Mouse (Mus musculus) embryonic facial prominence, embryonic 10.5 days (tissue): Measurements from ENCODE around the gene Kantr. TPM values are rescaled to one million over a fixed set of nuclear protein-coding genes. Genes with fewer than 3 reads are reported as not detected.
A peak's percentile ranks its signal among the peaks of the same experiment; 100 is the strongest.

Source experiments
- DNase-seq: peaks from one replicate; pipeline ENCODE4 v3.0.0-alpha.2; 2017; ENCODE audit warnings: low spot score
- H3K27ac ChIP-seq: fragments of 300-500 bp; sonication (generic); replicated peaks from 2 replicates; pipeline ENCODE4 v1.5.1; 2016; ENCODE audit warnings: mild to moderate bottlenecking
- H3K27me3 ChIP-seq: fragments of 300-500 bp; sonication (generic); replicated peaks from 2 replicates; pipeline ENCODE4 v1.6.1; 2016; ENCODE audit warnings: low read depth, mild to moderate bottlenecking; ENCODE audit not compliant: poor library complexity, severe bottlenecking
- H3K36me3 ChIP-seq: fragments of 300-500 bp; sonication (generic); replicated peaks from 2 replicates; pipeline ENCODE4 v1.6.1; 2016; ENCODE audit warnings: mild to moderate bottlenecking, moderate library complexity
- H3K4me1 ChIP-seq: fragments of 300-500 bp; sonication (generic); 2 replicates; pipeline ENCODE4 v1.6.1; 2016
- H3K4me3 ChIP-seq: fragments of 300-500 bp; sonication (generic); 2 replicates; pipeline ENCODE4 v1.5.1; 2016; ENCODE audit warnings: mild to moderate bottlenecking, moderate library complexity
- H3K9me3 ChIP-seq: fragments of 300-500 bp; sonication (generic); 2 replicates; pipeline ENCODE4 v1.6.1; 2016; ENCODE audit warnings: mild to moderate bottlenecking
- WGBS: fragments of 180-500 bp; shearing (Covaris S2); methylation state at CpG from one replicate; pipeline ENCODE4 v1.1.7; 2016; 5-methylcytosine and 5-hydroxymethylcytosine counted together
- polyA plus RNA-seq: library from polyadenylated mRNA; unstranded; fragments of >200 nt; fragmentation: Nextera tagmentation; extraction: Ambion mirVana; gene quantifications from 2 replicates; pipeline ENCODE4 v1.2.1, GENCODE M21; 2016

Gene Kantr
- 20.8 and 22.5 TPM in 2 replicates for polyA plus RNA-seq

DNA sequence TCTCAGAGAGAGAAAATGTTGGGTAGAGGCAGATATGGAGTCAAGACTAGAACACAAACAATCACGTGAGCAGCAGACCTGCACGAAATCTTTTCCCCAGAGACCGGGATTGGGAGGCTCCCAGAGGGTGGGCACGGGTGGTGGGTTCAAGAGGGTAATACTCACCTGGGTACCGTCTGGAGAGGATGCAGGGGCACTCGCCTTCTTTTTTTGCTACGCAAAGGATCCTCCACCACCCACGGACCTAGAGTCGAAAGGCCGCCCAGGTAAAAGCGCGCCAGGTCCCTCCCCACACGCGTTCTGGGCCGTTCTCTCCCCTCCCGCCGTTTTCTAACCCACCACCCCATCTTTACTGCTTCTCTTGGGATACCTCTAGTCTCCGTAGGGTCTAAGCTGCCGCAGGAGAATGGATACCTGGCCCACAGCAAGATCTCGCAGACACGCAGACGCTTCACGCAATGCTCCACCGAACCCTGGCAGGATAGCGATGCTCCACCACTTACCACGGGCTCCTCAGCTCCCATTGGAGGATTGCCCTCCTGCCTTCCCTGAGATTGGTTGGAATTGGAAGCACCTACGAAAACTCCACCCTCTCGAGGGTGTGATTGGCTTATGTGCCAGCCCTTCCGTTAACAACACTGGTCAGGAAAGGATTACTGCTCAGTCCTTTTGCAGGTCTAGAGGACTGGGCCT lies at the start of gene Kantr:
Gene Kantr, minus strand, starts transcription at position 500 of the 693 bp plus-strand sequence.
- no peaks in the 10 kb centered on the region for H3K9me3 ChIP-seq
- H3K27me3 ChIP-seq, result peaks cover 98% of the 10 kb centered on the region
- peaks cover 4% of the 10 kb centered on the region; the same call in 1 of the 2 replicates for H3K4me1 ChIP-seq
- peak within 1 kb of the TSS; percentile 86 for H3K27ac ChIP-seq
- H3K4me3 ChIP-seq, result peak within 1 kb of the TSS; percentile 69
- WGBS, result 16% methylated on average over 29 of the region's 29 CpGs
- peak; percentile 79 for DNase-seq
- H3K36me3 ChIP-seq, result no peaks in the 10 kb centered on the region

DNA sequence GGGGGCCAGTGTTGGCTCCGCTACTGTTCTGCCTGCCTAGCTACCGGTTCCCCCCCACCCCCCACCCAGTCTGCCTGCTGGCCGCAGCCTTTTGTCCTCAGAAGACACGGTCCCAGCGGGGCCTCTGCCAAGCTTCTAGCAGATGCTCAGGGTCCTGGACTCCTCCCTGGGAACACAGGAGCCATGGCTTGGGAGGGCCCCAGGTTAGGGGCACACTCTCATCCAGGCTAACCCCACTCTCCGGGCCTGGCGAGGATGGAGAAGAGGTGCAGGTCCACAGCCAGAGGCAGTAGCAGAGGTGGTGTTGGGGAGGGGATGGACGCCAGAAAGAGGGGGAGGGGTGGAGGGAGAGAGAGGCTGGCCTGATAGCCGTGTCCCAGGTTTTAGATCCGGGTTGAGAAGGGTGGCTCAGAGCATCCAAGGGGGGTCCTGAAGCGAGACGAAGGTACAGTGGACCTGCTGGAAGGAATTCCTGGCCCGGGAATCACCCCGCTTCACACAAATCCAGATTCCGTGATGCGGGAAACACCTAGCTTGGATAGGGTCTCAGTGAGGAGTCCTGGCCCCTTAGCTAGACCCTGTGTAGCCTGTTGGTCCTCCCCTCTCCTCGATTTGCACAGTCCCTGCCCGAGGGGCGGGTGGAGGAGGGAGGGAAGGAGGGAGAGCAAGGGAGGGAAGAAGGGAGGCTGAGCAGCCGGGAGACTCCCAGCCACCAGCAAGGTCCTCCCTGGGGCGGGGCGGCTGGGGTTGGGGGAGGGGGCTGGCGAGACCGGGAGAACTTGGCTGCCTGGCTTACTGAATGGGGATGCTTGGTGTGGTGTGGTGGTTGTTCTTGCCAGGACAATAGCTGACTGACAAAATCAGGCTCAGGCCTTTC lies 41.3 kb upstream of the Kantr start, which contains the start of gene Gpr173:
Gene Gpr173, minus strand, starts transcription at position 308 of the 877 bp plus-strand sequence.
- Histone ChIP-seq H3K27ac (peak within 1 kb of the TSS; percentile 91), H3K4me1 (peaks cover 19% of the 10 kb centered on the region), H3K4me3 (peak within 1 kb of the TSS; percentile 65), H3K36me3 (no peaks in the 10 kb centered on the region), H3K27me3 (peaks cover 94% of the 10 kb centered on the region), H3K9me3 (no peaks in the 10 kb centered on the region)
- DNase-seq, result peak; percentile 87
- 16% methylated on average over 23 of the region's 24 CpGs for WGBS

DNA sequence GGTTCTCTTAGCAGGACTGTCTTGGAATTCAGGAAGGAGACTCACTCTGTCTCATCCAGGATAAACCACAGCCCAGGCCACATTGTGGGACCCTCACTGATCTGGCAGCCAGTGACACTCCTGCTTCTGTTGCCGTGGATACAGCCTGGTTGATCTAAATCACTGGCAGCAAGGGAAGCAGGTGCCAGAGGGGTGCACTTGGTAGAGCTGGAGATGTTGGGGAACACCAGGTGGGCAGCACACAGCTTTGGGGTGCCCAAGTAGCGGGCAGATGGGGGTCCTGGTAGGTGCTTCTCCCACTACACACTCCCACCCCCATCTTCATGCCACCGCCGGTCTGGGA lies 40.7 kb upstream of the Kantr start:
- Histone ChIP-seq H3K27ac (peak overlapping the region; percentile 91), H3K4me3 (peak overlapping the region; percentile 65), H3K27me3 (peaks cover 94% of the 10 kb centered on the region), H3K36me3 (no peaks in the 10 kb centered on the region), H3K4me1 (peaks cover 19% of the 10 kb centered on the region), H3K9me3 (no peaks in the 10 kb centered on the region)
- peak; percentile 15 for DNase-seq
- WGBS, result 21% methylated on average over 4 of the region's 4 CpGs

DNA sequence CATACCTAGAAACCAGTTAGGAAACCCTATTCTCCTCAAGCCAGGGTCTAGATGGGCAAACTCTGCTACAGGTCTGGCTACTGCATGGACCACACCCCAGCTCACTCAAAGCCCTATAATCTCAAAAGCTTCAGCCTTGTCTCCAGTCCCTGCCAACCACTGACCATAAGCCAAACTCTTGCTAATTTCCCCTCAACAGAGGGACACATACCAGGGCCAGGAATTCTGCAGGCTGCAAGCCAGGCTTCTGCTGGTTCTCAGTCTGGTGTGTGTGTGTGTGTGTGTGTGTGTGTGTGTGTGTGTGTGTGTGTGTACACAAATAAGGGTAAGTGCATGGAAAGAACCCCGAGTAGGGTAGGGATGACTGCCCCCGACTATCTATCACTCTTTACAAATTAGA lies 39.1 kb upstream of the Kantr start:
- H3K4me3 ChIP-seq, result no peak overlapping the region
- peaks cover 19% of the 10 kb centered on the region for H3K4me1 ChIP-seq
- 63% methylated on average over 2 of the region's 2 CpGs for WGBS
- peaks cover 99% of the 10 kb centered on the region for H3K27me3 ChIP-seq
- H3K27ac ChIP-seq, result no peak overlapping the region
- DNase-seq, result no peak
- H3K36me3 ChIP-seq, result no peaks in the 10 kb centered on the region
- no peaks in the 10 kb centered on the region for H3K9me3 ChIP-seq

DNA sequence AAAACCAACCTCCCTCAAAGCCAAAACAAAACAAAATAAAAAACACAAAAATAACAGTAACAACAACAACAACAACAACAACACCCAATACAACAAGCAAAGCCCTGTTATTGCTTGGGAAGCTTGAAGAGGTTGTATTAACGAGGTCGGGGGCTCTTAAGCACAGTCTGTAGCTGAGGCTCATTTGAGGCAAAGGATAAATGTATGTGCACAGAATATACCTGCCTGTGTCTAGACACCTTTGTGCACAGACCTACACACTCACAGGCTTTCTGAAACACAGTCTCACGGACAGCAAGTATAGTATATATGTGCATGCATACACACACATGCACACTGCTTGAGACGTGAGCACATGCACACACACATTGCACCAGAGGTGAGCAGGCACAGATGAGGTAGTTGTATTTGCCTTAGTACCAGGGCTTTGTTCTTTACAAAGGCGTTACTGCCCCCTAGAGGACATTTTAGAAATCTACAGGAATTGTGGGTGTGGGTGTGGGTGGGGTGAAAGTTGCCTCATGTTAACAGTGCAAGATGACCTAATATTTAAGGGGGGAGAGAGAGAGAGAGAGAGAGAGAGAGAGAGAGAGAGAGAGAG lies 25.4 kb upstream of the Kantr start:
- Histone ChIP-seq H3K4me3 (no peak overlapping the region), H3K27me3 (peaks cover 96% of the 10 kb centered on the region), H3K27ac (no peak overlapping the region), H3K9me3 (no peaks in the 10 kb centered on the region), H3K36me3 (no peaks in the 10 kb centered on the region), H3K4me1 (no peaks in the 10 kb centered on the region)
- peak; percentile 32 for DNase-seq
- WGBS, result 28% methylated on average over 5 of the region's 5 CpGs

DNA sequence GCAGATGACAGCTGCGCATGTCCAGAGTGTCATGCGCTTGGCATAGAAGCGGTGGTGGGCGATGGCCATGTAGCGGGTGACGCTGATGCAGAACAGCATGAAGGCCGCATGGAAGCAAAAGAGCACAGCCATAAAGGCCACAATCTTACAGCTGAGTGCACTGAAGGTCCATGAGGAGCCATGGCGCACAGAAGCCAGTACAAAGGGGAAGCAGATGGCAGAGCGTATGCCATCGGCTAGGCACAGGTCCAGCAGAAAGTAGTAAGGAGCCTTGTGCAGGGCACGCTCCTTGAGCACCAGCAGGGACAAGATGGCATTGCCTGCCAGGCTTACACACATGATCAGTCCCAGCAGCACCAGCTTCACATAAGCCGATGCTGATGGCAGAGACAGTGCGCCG lies 19.7 kb upstream of the Kantr start:
- H3K4me3 ChIP-seq, result no peak overlapping the region
- WGBS, result 94% methylated on average over 14 of the region's 14 CpGs

DNA sequence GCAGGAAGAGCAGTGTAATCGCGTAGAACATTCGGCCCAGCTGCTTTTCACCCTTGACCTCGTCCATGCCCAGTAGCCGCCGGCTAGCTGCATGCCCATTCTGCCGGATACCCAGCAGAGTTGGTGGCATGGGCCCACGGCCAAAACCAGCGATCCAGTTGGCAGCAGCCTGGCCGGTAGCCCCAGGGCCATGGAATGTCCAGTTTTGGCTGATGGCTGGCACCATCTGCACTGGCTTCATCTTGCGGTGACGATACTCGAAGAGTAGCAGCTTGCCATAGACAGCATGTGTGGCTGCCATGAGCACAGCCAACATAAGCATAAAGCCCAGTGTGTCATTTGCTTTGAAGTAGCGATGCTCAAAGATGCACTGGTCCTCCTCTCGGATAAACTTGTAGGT lies 19.3 kb upstream of the Kantr start:
- no peak overlapping the region for H3K27ac ChIP-seq
- WGBS, result 92% methylated on average over 15 of the region's 15 CpGs
- H3K27me3 ChIP-seq, result peaks cover 100% of the 10 kb centered on the region

More for the DNA sequence above, 19.7 kb upstream of the Kantr start:
- Histone ChIP-seq H3K36me3 (peaks cover 15% of the 10 kb centered on the region), H3K9me3 (no peaks in the 10 kb centered on the region), H3K27me3 (peaks cover 100% of the 10 kb centered on the region), H3K27ac (no peak overlapping the region), H3K4me1 (0 out of 2 replicates have a peak, but pooled peaks cover 2% of the 10 kb centered on the region)
- DNase-seq, result no peak

DNA sequence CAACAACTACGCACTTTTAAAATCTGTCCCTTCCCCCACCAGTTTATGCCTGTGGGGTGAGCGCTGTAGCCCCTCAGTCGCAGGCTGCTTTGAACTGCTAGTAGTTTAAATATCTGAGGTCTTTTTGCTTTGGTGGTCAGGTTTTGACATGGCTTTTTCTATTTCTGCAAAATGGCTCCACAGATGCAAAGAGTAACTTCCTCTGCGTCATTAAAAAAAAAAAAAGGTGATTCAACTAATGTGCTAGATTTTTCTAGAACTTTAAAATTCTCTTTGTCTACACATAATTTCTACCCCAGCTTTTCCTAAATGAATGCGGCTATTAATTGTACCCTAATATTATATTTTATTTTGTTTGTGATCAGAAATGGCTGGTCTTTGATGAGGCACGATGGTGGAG lies 15.6 kb upstream of the Kantr start:
- peaks cover 100% of the 10 kb centered on the region for H3K27me3 ChIP-seq
- 32% methylated on average over 6 of the region's 6 CpGs for WGBS

More for the DNA sequence above, 19.3 kb upstream of the Kantr start:
- H3K4me1 ChIP-seq, result 0 out of 2 replicates have a peak, but pooled peaks cover 2% of the 10 kb centered on the region
- H3K4me3 ChIP-seq, result no peak overlapping the region
- H3K9me3 ChIP-seq, result no peaks in the 10 kb centered on the region
- peaks cover 15% of the 10 kb centered on the region for H3K36me3 ChIP-seq
- no peak for DNase-seq

DNA sequence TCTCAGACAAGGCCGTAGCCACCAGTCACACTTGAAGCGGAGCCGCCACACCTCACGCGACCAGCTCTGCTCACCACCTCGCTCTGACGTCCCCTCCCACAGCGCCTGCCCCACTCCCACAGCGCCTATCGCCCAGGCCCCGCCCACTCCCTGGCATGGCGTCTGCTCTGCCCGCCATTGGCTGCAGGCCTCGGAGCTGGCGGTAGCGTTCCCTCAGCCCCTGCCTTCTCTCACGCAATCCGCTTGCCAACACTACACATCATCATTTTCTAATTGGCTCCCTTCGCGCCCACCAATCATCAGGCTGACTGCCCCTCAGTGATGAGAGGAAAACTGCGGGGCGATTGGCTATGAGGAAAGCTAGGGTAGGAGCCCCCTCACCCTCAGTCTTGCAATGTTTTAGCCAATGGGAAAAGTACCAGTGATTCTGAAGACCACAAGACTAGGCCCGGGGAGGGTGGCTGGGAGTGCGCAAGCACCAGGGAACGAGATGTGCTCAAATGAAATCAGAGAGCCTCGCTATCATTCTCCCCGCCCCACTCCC lies 15.1 kb upstream of the Kantr start, which contains the start of gene Tspyl2:
Gene Tspyl2, minus strand, starts transcription at position 68 of the 544 bp plus-strand sequence.
- 10% methylated on average over 25 of the region's 27 CpGs for WGBS
- H3K4me3 ChIP-seq, result peak within 1 kb of the TSS; percentile 74
- peaks cover 100% of the 10 kb centered on the region for H3K27me3 ChIP-seq

More for the DNA sequence above, 15.6 kb upstream of the Kantr start:
- Histone ChIP-seq H3K36me3 (peaks cover 42% of the 10 kb centered on the region), H3K4me1 (peaks cover 12% of the 10 kb centered on the region), H3K4me3 (peak overlapping the region; percentile 74), H3K9me3 (no peaks in the 10 kb centered on the region), H3K27ac (peak overlapping the region; percentile 89)
- no peak for DNase-seq

DNA sequence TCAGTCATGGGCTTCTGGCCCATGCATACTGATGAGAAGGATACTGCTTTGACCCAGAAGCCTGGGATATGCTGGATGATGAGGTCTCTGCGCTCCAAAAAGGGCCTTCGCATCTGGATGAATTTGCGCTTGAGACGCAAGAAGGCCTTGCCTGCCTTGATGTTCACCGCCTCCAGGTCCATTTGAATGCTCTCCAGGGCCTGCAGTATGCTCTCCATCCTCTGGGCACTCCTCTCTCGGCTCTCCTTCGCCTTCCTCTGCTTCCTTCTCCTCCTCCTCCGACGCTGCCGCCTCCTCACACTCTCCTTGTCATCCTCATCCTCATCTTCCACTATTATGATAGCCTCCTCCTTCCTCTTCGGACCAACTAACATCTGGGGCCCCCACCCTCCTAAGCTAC lies 14.2 kb upstream of the Kantr start:
- peak; percentile 28 for DNase-seq
- peaks cover 39% of the 10 kb centered on the region for H3K36me3 ChIP-seq
- peaks cover 22% of the 10 kb centered on the region for H3K4me1 ChIP-seq
- H3K27ac ChIP-seq, result peak overlapping the region; percentile 89
- peak overlapping the region; percentile 74 for H3K4me3 ChIP-seq
- peaks cover 100% of the 10 kb centered on the region for H3K27me3 ChIP-seq
- whole genome bisulfite sequencing, result 38% methylated on average over 11 of the region's 11 CpGs
- H3K9me3 ChIP-seq, result no peaks in the 10 kb centered on the region

More for the DNA sequence above, 15.1 kb upstream of the Kantr start, which contains the start of gene Tspyl2:
- Histone ChIP-seq H3K4me1 (peaks cover 16% of the 10 kb centered on the region), H3K9me3 (no peaks in the 10 kb centered on the region), H3K27ac (peak within 1 kb of the TSS; percentile 89), H3K36me3 (peaks cover 47% of the 10 kb centered on the region)
- peak; percentile 93 for DNase-seq

DNA sequence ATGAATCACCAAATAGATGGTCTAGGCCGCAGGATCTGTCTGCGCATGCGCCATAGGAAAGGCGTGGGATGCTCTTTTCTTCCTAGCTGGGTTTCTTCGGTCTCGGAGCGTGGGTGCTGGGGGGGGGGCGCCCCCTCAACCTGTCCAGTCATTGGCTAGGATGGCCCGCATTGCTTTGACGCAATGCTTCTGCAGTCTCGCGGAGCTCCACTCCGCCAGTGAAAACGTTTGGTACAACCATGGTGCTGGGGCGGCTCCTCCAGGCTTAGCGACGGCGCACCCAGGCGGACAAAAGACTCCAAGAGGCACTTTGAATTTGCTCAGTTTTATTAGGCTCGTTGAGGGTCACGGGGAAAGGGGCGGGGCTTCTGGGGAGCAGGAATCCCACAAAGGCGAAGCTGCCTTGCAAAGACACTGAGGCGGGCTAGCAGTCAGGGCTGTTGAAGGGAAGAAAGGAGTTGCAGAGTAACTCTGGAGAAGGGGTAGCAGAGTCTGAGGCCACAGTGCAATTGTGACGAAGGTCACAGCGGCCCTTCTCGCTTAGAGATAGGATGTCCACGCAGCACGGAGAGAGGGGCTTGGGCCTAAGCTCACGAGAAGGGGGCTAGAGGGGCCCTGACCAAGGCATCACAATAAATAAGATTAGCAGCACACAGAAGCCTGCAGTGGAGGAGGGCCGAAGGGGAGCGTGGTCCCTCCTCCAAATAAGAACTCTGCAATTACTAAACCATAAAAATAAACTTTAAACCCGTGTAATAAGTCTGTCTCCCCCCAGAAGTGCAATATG lies 9.4 kb upstream of the Kantr start:
- peaks cover 20% of the 10 kb centered on the region for H3K4me1 ChIP-seq
- H3K27ac ChIP-seq, result peak overlapping the region; percentile 92
- DNase-seq, result peak; percentile 91
- peak overlapping the region; percentile 50 for H3K4me3 ChIP-seq
- peaks cover 79% of the 10 kb centered on the region for H3K27me3 ChIP-seq
- H3K36me3 ChIP-seq, result peaks cover 32% of the 10 kb centered on the region
- no peaks in the 10 kb centered on the region for H3K9me3 ChIP-seq
- 13% methylated on average over 33 of the region's 33 CpGs for WGBS
